Mouse (Mus musculus): ENCODE measurements at regions not wholly inside any gene's neighbourhood (a gene's known extent, or its start where the extent isn't known, plus 50 kb on each side); places are given as distances from the start of the nearest gene placed in this dataset.

DNA sequence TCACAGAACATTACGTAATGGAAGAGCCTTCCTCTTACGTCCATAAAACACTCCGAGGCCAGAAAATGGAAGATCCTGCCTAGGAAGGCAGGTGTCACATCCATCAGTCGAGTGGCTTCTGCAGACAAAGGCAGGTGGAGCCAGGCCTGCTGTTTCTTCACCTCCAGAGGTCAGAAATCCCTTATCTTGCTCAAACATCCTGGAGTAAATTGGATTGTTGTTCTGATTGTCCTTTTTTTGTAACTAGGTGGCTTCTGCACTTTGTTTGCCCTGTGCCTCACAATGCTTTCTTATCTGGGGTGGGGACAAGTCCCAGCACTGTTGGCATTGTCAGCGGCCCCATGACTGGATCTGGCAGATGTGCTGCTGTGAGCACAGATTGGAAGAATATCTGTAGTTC, 106.5 kb downstream of the Nptx2 start:
- H3K4me1 ChIP-seq (replicated peaks; ENCODE audit: control insufficient read depth, insufficient read depth, low read length), result no peaks in the 10 kb centered on the region
- H3K36me3 ChIP-seq (ENCODE audit: control insufficient read depth, insufficient read depth), result no peaks in the 10 kb centered on the region
- H3K9me3 ChIP-seq (ENCODE audit: control insufficient read depth, low read length), result no peaks in the 10 kb centered on the region
- 81% methylated on average over 5 of the region's 5 CpGs for WGBS
- ATAC-seq, result no peak
- H3K27ac ChIP-seq (ENCODE audit: low read length), result no peak overlapping the region
- H3K9ac ChIP-seq (replicated peaks; ENCODE audit: low read depth, low read length), result no peak overlapping the region
- no peaks in the 10 kb centered on the region for H3K27me3 ChIP-seq (replicated peaks; ENCODE audit: control insufficient read depth, insufficient read depth, low read length)
- H3K4me2 ChIP-seq (ENCODE audit: low read length), result no peak overlapping the region
- H3K4me3 ChIP-seq (replicated peaks; ENCODE audit: low read length), result no peak overlapping the region

DNA sequence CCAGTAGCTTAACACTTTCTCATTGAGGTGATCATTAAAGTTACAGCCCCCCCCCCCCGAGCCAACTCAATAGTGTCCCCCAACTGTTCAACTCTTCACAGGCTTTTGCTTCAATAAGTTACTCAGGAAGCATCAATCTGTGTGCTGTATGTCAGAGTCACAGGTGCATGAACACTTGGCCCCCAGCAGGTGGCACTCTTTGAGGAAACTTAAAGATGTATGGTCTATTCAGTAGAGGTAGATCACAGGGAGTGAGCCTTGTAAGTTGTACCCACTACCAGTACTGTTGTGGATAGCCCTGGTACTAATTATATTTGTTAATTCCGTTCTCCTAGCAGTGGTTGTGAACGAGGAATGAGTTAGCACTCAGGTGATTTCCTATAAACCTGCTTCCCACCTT, 99.6 kb downstream of the Tmem130 start:
- no peak overlapping the region for H3K9ac ChIP-seq (replicated peaks; ENCODE audit: low read depth, low read length)
- WGBS, result 77% methylated on average over 3 of the region's 3 CpGs
- ATAC-seq, result no peak
- H3K9me3 ChIP-seq (ENCODE audit: control insufficient read depth, low read length), result no peaks in the 10 kb centered on the region
- no peaks in the 10 kb centered on the region for H3K4me1 ChIP-seq (replicated peaks; ENCODE audit: control insufficient read depth, insufficient read depth, low read length)
- H3K36me3 ChIP-seq (ENCODE audit: control insufficient read depth, insufficient read depth), result no peaks in the 10 kb centered on the region
- no peak overlapping the region for H3K4me2 ChIP-seq (ENCODE audit: low read length)
- H3K4me3 ChIP-seq (replicated peaks; ENCODE audit: low read length), result no peak overlapping the region
- no peak overlapping the region for H3K27ac ChIP-seq (ENCODE audit: low read length)
- no peaks in the 10 kb centered on the region for H3K27me3 ChIP-seq (replicated peaks; ENCODE audit: control insufficient read depth, insufficient read depth, low read length)

- H3K36me3 ChIP-seq (ENCODE audit: control insufficient read depth, insufficient read depth), result no peaks in the 10 kb centered on the region
- peaks cover 8% of the 10 kb centered on the region; the same call in 1 of the 2 replicates for H3K4me1 ChIP-seq (replicated peaks; ENCODE audit: control insufficient read depth, insufficient read depth, low read length)
- no peak overlapping the region for H3K4me3 ChIP-seq (replicated peaks; ENCODE audit: low read length)
- WGBS, result 78% methylated on average over 9 of the region's 9 CpGs
- ATAC-seq, result no peak
- H3K9me3 ChIP-seq (ENCODE audit: control insufficient read depth, low read length), result no peaks in the 10 kb centered on the region
- H3K27me3 ChIP-seq (replicated peaks; ENCODE audit: control insufficient read depth, insufficient read depth, low read length), result no peaks in the 10 kb centered on the region
- H3K9ac ChIP-seq (replicated peaks; ENCODE audit: low read depth, low read length), result no peak overlapping the region
- H3K27ac ChIP-seq (ENCODE audit: low read length), result no peak overlapping the region
- H3K4me2 ChIP-seq (ENCODE audit: low read length), result no peak overlapping the region
Measured at GRCm38 (mm10) chr5:144663981-144664380, 97.6 kb downstream of the Tmem130 start.

- H3K9me3 ChIP-seq (ENCODE audit: control insufficient read depth, low read length), result no peaks in the 10 kb centered on the region
- no peaks in the 10 kb centered on the region for H3K27me3 ChIP-seq (replicated peaks; ENCODE audit: control insufficient read depth, insufficient read depth, low read length)
- H3K9ac ChIP-seq (replicated peaks; ENCODE audit: low read depth, low read length), result no peak overlapping the region
- no peak overlapping the region for H3K4me2 ChIP-seq (ENCODE audit: low read length)
- 92% methylated on average over 10 of the region's 10 CpGs for whole genome bisulfite sequencing
- no peak overlapping the region for H3K27ac ChIP-seq (ENCODE audit: low read length)
- no peak overlapping the region for H3K4me3 ChIP-seq (replicated peaks; ENCODE audit: low read length)
- H3K4me1 ChIP-seq (replicated peaks; ENCODE audit: control insufficient read depth, insufficient read depth, low read length), result peaks cover 8% of the 10 kb centered on the region; the same call in 1 of the 2 replicates
- ATAC-seq, result no peak
- H3K36me3 ChIP-seq (ENCODE audit: control insufficient read depth, insufficient read depth), result no peaks in the 10 kb centered on the region
Measured at GRCm38 (mm10) chr5:144664571-144665295, 96.9 kb downstream of the Tmem130 start.

DNA sequence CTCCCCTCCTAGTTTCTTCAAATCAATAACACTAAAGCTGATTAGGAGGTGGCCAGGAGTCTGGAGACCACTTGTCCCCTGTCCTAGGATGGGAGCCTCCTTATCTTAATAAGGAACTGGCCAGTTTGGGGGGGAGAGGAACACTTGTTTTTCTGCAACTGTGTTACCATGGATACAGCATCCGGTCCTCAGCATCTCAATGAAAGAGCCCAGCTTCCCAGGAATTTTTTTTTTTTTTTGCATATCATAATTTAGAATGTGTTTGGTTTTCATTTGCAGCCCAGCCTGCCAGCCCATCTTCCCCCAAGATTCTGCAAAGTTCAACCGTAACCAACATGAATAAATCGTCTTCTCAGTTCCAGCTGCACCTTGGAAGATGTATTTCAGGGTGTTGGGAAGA, 93.6 kb downstream of the Tmem130 start:
- H3K9ac ChIP-seq (replicated peaks; ENCODE audit: low read depth, low read length), result no peak overlapping the region
- no peak overlapping the region for H3K27ac ChIP-seq (ENCODE audit: low read length)
- H3K36me3 ChIP-seq (ENCODE audit: control insufficient read depth, insufficient read depth), result no peaks in the 10 kb centered on the region
- H3K4me1 ChIP-seq (replicated peaks; ENCODE audit: control insufficient read depth, insufficient read depth, low read length), result peaks cover 8% of the 10 kb centered on the region; the same call in 1 of the 2 replicates
- ATAC-seq, result peak; percentile 38; the same call in 1 of the 2 replicates
- 39% methylated on average over 3 of the region's 3 CpGs for WGBS
- H3K4me2 ChIP-seq (ENCODE audit: low read length), result no peak overlapping the region
- H3K27me3 ChIP-seq (replicated peaks; ENCODE audit: control insufficient read depth, insufficient read depth, low read length), result no peaks in the 10 kb centered on the region
- no peaks in the 10 kb centered on the region for H3K9me3 ChIP-seq (ENCODE audit: control insufficient read depth, low read length)
- H3K4me3 ChIP-seq (replicated peaks; ENCODE audit: low read length), result no peak overlapping the region

- Histone ChIP-seq H3K36me3 (ENCODE audit: control insufficient read depth, insufficient read depth) (no peaks in the 10 kb centered on the region), H3K4me2 (ENCODE audit: low read length) (no peak overlapping the region), H3K4me3 (replicated peaks; ENCODE audit: low read length) (no peak overlapping the region), H3K9me3 (ENCODE audit: control insufficient read depth, low read length) (no peaks in the 10 kb centered on the region), H3K9ac (replicated peaks; ENCODE audit: low read depth, low read length) (no peak overlapping the region), H3K27me3 (replicated peaks; ENCODE audit: control insufficient read depth, insufficient read depth, low read length) (no peaks in the 10 kb centered on the region), H3K4me1 (replicated peaks; ENCODE audit: control insufficient read depth, insufficient read depth, low read length) (no peaks in the 10 kb centered on the region), H3K27ac (ENCODE audit: low read length) (no peak overlapping the region)
- WGBS, result 84% methylated on average over 13 of the region's 13 CpGs
- no peak for ATAC-seq
Measured at GRCm38 (mm10) chr5:144678815-144679750, 82.5 kb downstream of the Tmem130 start.

DNA sequence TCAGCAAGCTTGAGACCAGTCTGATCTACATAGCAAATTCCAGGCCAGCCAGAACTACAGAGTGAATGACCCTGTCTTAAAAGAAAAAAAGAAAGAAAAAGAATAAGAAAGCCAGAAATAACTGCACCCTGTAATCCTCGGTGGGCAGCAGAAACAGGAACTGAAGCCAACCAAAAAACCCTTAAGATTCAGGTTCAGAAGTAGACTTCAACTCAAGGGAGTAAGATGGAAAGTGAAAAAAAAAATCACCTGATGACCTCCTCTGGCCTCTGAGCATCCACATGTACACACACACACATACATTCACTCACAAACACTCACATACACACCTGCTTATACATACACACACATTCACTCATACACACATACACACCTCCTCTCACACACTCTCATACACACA, 77.4 kb downstream of the Tmem130 start:
- Histone ChIP-seq H3K9ac (replicated peaks; ENCODE audit: low read depth, low read length) (no peak overlapping the region), H3K36me3 (ENCODE audit: control insufficient read depth, insufficient read depth) (no peaks in the 10 kb centered on the region), H3K4me2 (ENCODE audit: low read length) (no peak overlapping the region), H3K4me3 (replicated peaks; ENCODE audit: low read length) (no peak overlapping the region), H3K27me3 (replicated peaks; ENCODE audit: control insufficient read depth, insufficient read depth, low read length) (no peaks in the 10 kb centered on the region), H3K4me1 (replicated peaks; ENCODE audit: control insufficient read depth, insufficient read depth, low read length) (peaks cover 4% of the 10 kb centered on the region; the same call in 1 of the 2 replicates), H3K27ac (ENCODE audit: low read length) (no peak overlapping the region), H3K9me3 (ENCODE audit: control insufficient read depth, low read length) (no peaks in the 10 kb centered on the region)
- no peak for ATAC-seq
- 77% methylated on average over 1 of the region's 1 CpGs for WGBS

Measured in forebrain, embryonic 16.5 days (tissue).